Mouse (Mus musculus) hindbrain, embryonic 11.5 days (tissue): ENCODE measurements around the gene Zfp398. TPM values are rescaled to one million over a fixed set of nuclear protein-coding genes. Genes with fewer than 3 reads are reported as not detected.
A peak's percentile ranks its signal among the peaks of the same experiment; 100 is the strongest.

Experiments
- ATAC-seq: fragments of 200-750 bp; cut with Nextera tagmentation; 2 replicates; pipeline ENCODE4 v1.8.0; 2017; ENCODE audit warnings: mild to moderate bottlenecking, moderate TSS enrichment, moderate library complexity; ENCODE audit not compliant: low FRiP score
- DNase-seq: peaks from one replicate; pipeline ENCODE4 v3.0.0-alpha.2; 2015; ENCODE audit warnings: low spot score
- H3K27ac ChIP-seq: fragments of 300-500 bp; sonication (generic); 2 replicates; pipeline ENCODE4 v1.5.1; 2014; ENCODE audit warnings: mild to moderate bottlenecking, low read depth, low read length
- H3K27me3 ChIP-seq: fragments of 300-500 bp; sonication (generic); 2 replicates; pipeline ENCODE4 v1.6.1; 2014; ENCODE audit warnings: mild to moderate bottlenecking, low read length, moderate library complexity, mixed read lengths; ENCODE audit not compliant: control insufficient read depth, insufficient read depth
- H3K36me3 ChIP-seq: fragments of 300-500 bp; sonication (generic); 2 replicates; pipeline ENCODE4 v1.6.1; 2014; ENCODE audit warnings: mild to moderate bottlenecking, low read length, moderate library complexity, mixed read lengths; ENCODE audit not compliant: control insufficient read depth, insufficient read depth
- H3K4me1 ChIP-seq: fragments of 300-500 bp; sonication (generic); replicated peaks from 2 replicates; pipeline ENCODE4 v1.6.1; 2014; ENCODE audit warnings: low read length, mixed read lengths; ENCODE audit not compliant: control insufficient read depth, insufficient read depth
- H3K4me2 ChIP-seq: fragments of 300-500 bp; sonication (generic); replicated peaks from 2 replicates; pipeline ENCODE4 v1.6.1; 2014; ENCODE audit warnings: mild to moderate bottlenecking, low read depth, low read length
- H3K4me3 ChIP-seq: fragments of 300-500 bp; sonication (generic); 2 replicates; pipeline ENCODE4 v1.5.1; 2014; ENCODE audit warnings: low read depth, low read length
- H3K9ac ChIP-seq: fragments of 300-500 bp; sonication (generic); 2 replicates; pipeline ENCODE4 v1.6.1; 2014; ENCODE audit warnings: low read depth, low read length
- H3K9me3 ChIP-seq: fragments of 300-500 bp; sonication (generic); 2 replicates; pipeline ENCODE4 v1.6.1; 2016; ENCODE audit warnings: low read length; ENCODE audit not compliant: control insufficient read depth
- WGBS: fragments of 180-500 bp; shearing (Covaris S2); extraction: QIAGEN DNeasy Blood & Tissue Kit; methylation state at CpG from one replicate; pipeline ENCODE4 v1.1.7; 2014; 5-methylcytosine and 5-hydroxymethylcytosine counted together
- microRNA counts: library from miRNA; unstranded; fragments of <30 nt; microRNA quantifications from one replicate; lab custom pipeline; 2015
- polyA plus RNA-seq: library from polyadenylated mRNA; unstranded; fragments of >200 nt; fragmentation: Nextera tagmentation; extraction: Ambion mirVana; gene quantifications from 2 replicates; pipeline ENCODE4 v1.2.1, GENCODE M21; 2014

Zfp398 gene
- polyA plus RNA-seq, 1 experiment from 2014 or later: 13.8 TPM

- no peaks in the 10 kb centered on the region for H3K9me3 ChIP-seq
- peaks cover 3% of the 10 kb centered on the region; the same call in 1 of the 2 replicates for H3K4me1 ChIP-seq
- no peaks in the 10 kb centered on the region for H3K36me3 ChIP-seq
- ATAC-seq (no peak), DNase-seq (no peak)
- 76% methylated on average over 3 of the region's 3 CpGs for WGBS
- H3K4me2 ChIP-seq: no peak overlapping the region
- H3K27me3 ChIP-seq: no peaks in the 10 kb centered on the region
- no peak overlapping the region for H3K27ac ChIP-seq
- no peak overlapping the region for H3K4me3 ChIP-seq
- no peak overlapping the region for H3K9ac ChIP-seq
Observed at GRCm38 (mm10) chr6:47918768-47919274, 83.4 kb downstream of the Zfp398 start.

- peak overlapping the region; percentile 92; the same call in 1 of the 2 replicates for H3K27ac ChIP-seq
- H3K9ac ChIP-seq: peak overlapping the region; percentile 86
- H3K36me3 ChIP-seq: no peaks in the 10 kb centered on the region
- H3K9me3 ChIP-seq: no peaks in the 10 kb centered on the region
- H3K27me3 ChIP-seq: no peaks in the 10 kb centered on the region
- ATAC-seq (peak; percentile 63; the same call in 1 of the 2 replicates), DNase-seq (no peak)
- 29% methylated on average over 11 of the region's 11 CpGs for WGBS
- peak overlapping the region; percentile 33; the same call in 1 of the 2 replicates for H3K4me2 ChIP-seq
- H3K4me1 ChIP-seq: peaks cover 3% of the 10 kb centered on the region; the same call in 1 of the 2 replicates
- peak overlapping the region; percentile 87 for H3K4me3 ChIP-seq
Observed at GRCm38 (mm10) chr6:47919646-47920446, 84.4 kb downstream of the Zfp398 start.

- no peaks in the 10 kb centered on the region for H3K9me3 ChIP-seq
- peak; percentile 92 for DNase-seq
- no peaks in the 10 kb centered on the region for H3K27me3 ChIP-seq
- peaks cover 3% of the 10 kb centered on the region; the same call in 1 of the 2 replicates for H3K4me1 ChIP-seq
- peak within 1 kb of the TSS; percentile 56 for H3K4me2 ChIP-seq
- WGBS: under 1% methylated on average over 56 of the region's 67 CpGs
- H3K9ac ChIP-seq: peak within 1 kb of the TSS; percentile 86
- ATAC-seq: peak; percentile 94
- peak within 1 kb of the TSS; percentile 87 for H3K4me3 ChIP-seq
- H3K27ac ChIP-seq: peak within 1 kb of the TSS; percentile 92
- no peaks in the 10 kb centered on the region for H3K36me3 ChIP-seq
Observed at GRCm38 (mm10) chr6:47920447-47921340, 85.2 kb downstream of the Zfp398 start, which contains the start of gene Zfp212. Gene Zfp212, plus strand, starts transcription at chr6:47920476.

MicroRNAs within 50 kb of the gene (microRNA counts, 519-probe panel; counts per million panel counts)
- microRNA mmu-miR-704 (lab: Ali Mortazavi, UCI): not detected

Other genes starting within 250 kb of the Zfp398 start
- gene Ezh2, start 240.3 kb upstream of the Zfp398 start, polyA plus RNA-seq: 177 and 195 TPM in 2 replicates
- gene Pdia4, start 22.2 kb upstream of the Zfp398 start, polyA plus RNA-seq: 282 and 285 TPM in 2 replicates
- 6.6 and 6.9 TPM in 2 replicates for gene Zfp786, start 4.8 kb upstream of the Zfp398 start, polyA plus RNA-seq
- 13.1 and 13.2 TPM in 2 replicates for gene Zfp282, start 41.5 kb downstream of the Zfp398 start, polyA plus RNA-seq
- 9.9 and 13.9 TPM in 2 replicates for gene Zfp212, start 84.8 kb downstream of the Zfp398 start, polyA plus RNA-seq
- 7.1 and 9.8 TPM in 2 replicates for gene Zfp956, start 117.7 kb downstream of the Zfp398 start, polyA plus RNA-seq
- 9.3 and 9.7 TPM in 2 replicates for gene Zfp777, start 213.2 kb downstream of the Zfp398 start, polyA plus RNA-seq